Mouse (Mus musculus): ENCODE results near the gene Dag1.
A peak's percentile ranks its signal among the peaks of the same experiment; 100 is the strongest.

Gene Dag1

DNA sequence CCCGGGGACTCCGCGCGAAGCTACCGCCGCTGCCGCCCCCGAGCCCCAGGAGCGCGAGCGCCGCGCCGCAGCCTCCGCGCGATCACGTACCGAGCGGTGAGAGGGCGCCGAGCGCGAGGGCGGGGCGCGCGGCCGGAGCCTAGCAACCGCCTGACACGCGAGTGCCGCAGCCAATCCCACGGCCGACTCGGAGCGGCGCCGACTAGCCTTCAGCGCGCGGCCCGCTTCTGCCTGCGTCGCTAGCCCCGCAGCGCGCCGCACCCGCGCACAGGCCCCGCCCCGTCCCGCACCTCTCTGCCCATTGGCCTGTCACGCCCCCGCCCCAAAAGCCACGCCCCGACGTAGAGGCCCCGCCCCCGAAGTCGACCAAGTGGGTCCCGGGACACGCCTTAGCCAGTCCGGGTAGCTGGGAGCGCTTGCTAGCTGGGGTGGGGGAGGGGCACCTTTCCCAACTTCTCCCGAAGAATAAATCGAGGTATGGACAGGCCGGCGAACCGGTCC, at the start of gene Dag1:
Gene Dag1 (minus strand): TSS at position 269 of the 501 bp plus-strand sequence.
- DNase-seq (ENCODE audit: low read depth, low spot score), result peak; percentile 99

DNA sequence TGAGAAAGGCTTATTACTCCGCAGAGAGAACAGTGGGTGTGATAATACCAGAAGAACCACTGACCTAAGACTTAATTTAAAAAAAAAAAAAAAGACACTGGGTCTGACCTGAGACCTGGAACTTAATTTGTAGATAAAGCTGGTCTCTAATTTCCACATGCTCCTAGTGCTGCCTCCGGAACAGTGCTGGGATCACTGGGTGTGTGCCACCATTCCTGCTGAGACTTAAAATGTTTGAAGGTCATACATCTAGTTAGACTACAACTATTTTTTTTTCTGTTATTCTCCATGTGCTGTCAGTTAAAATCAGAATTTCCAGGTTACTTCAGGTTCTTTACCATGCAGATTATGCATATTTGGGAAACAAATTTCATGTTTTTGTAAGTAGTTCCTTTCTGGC, 44.4 kb upstream of the Dag1 start:
- no peak for DNase-seq (ENCODE audit: low read depth, low spot score)

DNA sequence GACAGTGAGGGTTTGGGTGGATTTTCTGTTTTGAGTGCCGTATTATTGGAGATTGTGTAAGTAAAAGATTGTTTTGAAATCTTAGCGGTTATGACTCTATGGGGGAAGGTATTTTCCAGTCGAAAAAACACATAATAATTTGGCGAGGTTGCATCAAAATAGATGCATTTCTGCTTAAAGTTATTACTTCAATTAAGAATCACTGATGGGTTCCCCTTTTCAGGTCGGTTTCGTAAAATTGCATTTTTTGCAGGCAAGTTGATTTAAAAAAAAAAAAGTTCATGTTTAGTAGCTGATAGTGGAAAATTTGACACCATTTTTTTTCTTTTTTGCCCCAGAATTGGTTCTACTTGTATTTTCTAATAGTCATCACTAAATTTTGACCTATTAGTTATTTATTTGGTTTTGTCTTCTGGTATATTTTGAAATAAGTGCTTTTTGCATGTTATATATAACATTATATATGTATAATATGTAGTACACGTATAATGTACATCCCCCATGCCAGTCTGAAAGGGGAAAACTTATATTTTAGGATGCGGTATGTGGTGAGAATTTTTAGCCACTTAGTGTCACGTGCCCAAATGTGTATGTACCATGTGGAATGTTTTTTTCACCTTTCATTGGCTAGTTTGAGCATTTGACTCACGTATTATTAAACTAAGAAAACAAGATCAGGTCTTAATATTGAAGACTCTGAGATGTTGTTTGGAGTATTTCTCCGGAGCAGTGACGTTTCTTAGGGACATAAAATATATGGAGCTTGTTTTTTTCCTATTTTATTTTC, 43.5 kb upstream of the Dag1 start:
- no peak for DNase-seq (ENCODE audit: low read depth, low spot score)

DNA sequence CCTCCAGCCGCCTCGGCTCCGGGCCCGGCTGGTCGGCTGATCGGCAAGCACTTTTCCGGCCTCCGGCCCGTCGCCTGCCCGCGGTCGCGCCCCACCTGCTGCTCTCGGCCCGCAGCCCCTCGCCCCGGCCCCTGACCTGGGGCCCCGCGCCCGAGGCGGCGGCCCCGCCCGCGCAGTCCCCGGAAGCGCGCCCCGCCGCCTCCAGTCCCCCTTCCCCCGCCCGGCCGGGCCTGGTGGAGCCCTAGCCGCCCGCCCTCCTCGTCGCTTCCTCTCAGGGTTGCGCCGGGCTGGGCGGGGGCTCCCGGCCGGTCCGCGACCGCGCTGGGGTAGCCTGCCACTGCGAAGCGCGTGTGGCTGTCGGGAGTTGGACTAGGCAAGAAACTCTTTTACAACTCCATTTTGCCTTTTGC, 42.8 kb upstream of the Dag1 start:
- peak; percentile 90 for DNase-seq (ENCODE audit: low read depth, low spot score)

DNA sequence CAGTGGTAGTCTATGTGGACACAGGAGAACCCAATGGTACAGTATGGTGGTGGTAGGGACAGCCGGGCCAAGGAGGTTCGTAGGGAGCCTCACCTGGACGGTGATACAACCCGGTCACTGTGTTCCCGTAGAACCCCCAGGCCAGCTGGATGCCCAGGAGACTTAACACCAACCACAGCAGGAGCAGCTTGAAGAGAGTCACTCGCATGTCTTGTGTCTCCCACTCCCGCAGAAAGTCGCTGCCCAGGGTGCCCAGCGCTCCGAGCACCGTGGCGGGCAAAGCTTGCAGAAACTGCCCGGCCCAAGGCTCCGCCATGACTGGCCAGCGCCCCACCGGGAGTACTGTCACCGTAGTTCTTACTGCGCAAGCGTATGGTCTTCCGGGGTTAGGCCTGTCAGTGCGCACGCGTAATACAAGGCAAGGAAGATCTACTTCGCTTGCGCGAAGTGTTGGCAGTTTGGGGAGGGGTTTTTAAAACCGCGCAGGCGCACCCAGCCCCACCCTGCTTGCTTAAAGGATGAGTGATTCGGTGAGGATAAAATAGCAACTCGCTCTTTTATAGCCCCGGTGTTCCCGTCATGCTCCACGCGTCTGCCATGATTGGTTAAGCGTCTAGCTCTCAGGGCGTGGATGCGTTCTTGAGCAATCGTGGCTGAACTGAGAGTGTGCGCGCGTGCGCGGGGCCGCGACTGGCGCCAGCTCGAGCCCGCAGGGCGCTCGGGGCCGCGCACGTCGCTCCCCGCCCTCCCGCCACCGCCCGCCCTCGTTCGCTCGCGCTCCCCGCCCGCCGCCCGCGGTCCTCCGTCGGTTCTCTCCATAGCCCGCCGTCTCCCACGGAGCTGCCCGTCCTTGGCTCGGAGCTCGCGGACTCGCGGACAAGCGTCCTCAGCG, 42.1 kb upstream of the Dag1 start, which contains the start of the genes Rhoa and Tcta:
Gene Rhoa (plus strand): TSS at position 501 of the 892 bp plus-strand sequence.
Gene Tcta (minus strand): TSS at position 532 of the 892 bp plus-strand sequence.
- DNase-seq (ENCODE audit: low read depth, low spot score), result peak; percentile 100

DNA sequence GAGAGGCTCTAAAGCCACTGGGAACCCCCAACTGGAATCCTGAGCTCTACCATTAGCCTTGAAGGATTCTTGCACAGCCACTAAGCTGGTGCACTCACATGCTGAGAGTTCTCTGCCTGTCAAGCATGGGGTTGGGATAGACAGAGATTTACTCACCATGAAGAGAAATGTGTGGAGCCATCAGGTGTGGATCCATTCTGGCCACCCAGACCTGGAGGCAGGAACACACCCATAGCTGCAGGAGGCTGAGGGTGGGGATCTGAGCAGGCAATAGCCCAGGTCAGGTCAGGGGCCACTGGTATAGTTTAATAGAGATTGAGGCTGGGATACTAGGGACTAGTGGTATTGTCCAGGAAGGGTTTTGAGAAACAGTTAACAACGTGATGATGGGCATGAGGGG, 41.4 kb upstream of the Dag1 start:
- DNase-seq (ENCODE audit: low read depth, low spot score), result no peak

DNA sequence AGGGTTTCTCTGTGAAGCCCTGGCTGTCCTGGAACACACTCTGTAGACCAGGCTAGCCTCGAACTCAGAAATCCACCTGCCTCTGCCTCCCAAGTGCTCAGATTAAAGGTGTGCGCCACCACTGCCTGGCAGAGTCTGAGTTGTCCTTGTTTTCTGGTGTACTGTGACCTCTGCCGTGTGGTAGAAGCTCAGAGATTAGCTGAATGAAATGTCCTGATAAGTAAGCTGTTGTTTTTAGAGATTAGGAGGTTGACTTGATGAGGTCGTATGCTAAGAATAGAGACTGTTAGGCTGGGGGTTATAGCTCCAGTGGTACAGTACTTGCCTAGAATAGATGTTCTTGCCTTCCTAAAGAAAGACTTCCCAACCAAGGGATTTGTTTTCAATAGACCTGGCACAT, 41.0 kb upstream of the Dag1 start:
- DNase-seq (ENCODE audit: low read depth, low spot score), result no peak

DNA sequence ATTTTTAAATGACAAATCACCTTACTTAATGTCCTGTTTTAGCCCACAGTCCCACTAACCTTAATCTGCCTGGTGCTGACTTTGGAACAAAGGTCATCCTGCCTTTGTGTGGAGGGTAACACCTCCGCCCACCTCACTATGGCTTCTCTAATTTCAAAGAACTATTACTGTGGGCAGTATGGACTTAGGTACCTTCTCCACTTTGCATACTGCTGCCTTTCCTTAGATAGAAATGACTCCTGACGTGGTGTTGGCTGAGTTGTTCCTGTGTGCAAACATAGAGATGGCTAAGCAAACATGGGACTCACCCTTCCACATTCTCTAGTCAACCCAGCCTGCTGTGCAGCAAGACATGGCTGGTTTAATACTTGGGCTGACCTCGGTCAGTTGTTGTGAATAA, 38.1 kb upstream of the Dag1 start:
- DNase-seq (ENCODE audit: low read depth, low spot score), result peak; percentile 73

DNA sequence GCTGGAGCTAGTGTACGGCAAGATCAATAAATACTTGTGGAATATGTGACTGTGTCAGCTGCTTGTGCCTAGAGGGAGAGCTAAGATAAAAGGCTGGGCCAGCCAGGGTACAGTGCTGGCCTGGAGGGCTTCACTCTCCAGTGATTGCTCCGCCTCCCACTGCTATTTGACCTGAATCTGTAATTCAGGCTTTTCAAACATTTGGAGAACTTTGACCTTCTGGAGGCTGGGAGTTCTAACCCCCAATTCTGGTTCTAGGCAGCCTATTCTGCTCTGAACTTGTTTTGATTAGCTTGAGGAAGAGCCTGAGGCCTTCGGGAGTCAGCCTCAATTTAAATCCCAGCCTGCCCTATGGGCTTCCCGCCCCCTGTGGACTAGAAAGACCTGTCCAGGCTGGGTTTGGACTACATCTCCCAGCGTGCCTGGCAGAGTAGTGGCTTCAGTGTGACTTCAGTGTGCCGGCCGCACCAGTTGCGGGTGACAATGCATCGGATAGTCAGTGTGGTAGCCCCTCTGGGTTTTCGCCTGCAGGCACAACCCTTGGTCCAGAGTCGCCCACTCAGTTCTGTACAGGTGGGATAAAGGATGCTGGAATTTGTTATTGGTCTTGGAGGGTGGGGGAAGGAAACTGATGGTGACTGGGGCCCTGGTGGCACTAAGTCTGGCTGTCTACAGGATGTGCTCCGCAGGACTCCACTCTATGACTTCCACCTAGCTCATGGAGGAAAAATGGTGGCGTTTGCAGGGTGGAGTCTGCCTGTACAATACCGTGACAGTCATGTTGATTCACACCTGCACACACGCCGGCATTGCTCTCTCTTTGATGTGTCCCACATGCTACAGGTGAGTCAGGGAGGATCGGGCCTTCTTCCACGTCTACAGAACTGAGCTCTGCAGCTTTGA, 32.9 kb upstream of the Dag1 start, which contains the start of gene Amt:
Gene Amt (plus strand): TSS at position 401 of the 903 bp plus-strand sequence.
- peak; percentile 99 for DNase-seq (ENCODE audit: low read depth, low spot score)

DNA sequence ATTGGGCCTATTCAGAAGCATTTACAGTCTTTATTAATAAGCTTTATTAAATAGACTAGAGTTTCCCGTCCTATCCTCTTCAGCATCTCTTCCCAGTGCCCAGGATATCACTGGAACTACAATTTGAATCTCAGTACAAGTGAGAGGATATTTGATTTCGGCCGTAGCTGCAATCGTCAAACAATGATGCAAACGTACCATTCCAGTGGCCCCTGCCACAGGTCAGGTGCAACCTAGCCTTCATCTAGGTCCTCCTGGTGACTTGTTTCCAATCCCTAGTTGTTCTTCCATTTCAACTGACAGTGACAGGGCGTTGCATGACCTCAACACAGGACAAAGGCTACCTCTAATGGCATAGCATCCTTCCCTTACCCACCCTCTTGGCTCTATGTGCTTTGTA, 27.0 kb upstream of the Dag1 start:
- no peak for DNase-seq (ENCODE audit: low read depth, low spot score)

DNA sequence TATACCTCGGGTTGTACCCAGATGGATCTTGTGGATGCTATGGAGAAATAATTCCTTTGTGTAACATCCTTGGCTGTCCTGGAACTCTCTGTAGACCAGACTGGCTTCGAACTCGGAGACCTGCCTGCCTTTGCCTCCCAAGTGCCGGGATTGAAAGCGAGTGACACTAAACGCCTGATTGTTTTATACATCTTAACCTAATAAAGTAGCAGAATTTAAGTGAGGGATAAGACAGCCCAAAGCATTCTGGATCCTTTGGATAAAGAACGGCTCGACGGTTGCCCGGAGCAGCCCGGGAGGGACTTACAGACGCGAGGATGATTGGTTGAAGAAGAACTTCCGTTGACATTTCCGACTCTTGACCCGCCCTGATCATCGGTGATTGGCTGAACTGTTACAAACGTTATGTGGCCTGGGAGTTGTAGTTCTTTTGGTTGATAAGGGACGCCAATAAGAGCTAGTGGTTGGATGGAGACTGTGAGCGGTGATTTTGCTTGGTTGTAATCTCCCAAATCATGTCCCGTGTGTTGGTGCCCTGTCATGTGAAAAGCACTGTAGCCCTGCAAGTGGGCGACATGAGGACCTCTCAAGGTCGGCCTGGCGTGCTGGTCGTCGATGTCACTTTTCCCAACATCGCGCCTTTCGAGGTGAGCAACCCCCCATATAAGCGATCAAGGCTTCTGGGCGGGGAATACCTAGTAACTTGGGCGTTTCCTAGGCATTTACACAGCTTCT, 26.4 kb upstream of the Dag1 start, which contains the start of gene Nicn1:
Gene Nicn1 (plus strand): TSS at position 414 of the 735 bp plus-strand sequence.
- DNase-seq (ENCODE audit: low read depth, low spot score), result peak; percentile 97

DNA sequence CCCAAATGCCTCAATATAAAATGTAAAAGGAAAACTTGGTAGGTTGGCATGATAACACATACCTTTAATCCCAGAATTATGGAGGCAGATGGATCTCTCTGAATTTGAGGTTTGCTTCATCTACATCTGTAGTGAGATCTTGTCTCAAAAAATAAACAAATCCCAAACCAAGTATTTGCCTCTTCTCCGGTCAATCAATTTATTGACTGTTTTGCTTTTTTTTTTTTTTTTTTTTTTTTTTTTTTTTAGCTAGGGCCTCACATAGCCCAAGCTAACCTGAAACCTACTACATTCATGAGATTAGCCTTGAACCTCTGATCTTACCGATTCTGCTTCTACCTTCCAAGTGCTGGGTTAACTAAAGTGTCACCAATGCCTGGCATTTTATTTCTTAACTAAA, 25.6 kb upstream of the Dag1 start:
- DNase-seq (ENCODE audit: low read depth, low spot score), result no peak

DNA sequence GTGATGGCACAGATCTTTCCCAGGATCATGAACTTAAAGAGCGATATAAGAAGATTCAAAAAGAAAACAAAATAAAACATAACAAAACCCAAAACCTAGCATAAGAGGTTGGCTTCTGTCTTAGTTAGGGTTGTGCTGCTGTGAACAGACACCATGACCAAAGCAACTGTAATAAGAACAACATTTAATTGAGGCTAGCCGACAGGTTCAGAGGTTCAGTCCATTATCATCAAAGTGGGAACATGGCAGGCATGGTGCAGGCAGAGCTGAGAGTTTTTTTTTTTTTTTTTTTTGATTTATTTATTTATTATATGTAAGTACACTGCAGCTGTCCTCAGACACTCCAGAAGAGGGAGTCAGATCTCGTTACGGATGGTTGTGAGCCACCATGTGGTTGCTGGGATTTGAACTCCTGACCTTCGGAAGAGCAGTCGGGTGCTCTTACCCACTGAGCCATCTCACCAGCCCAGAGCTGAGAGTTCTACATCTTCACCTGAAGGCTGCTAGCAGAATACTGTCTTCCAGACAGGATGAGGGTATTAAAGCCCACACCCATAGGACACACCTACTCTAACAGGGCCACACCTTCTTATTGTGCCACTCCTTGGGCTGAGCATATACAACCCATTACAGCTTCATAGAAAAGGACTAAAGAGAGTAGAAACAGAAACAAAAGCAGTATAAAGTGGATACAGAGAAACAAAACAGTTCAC, 23.9 kb upstream of the Dag1 start:
- DNase-seq (ENCODE audit: low read depth, low spot score), result peak; percentile 71

DNA sequence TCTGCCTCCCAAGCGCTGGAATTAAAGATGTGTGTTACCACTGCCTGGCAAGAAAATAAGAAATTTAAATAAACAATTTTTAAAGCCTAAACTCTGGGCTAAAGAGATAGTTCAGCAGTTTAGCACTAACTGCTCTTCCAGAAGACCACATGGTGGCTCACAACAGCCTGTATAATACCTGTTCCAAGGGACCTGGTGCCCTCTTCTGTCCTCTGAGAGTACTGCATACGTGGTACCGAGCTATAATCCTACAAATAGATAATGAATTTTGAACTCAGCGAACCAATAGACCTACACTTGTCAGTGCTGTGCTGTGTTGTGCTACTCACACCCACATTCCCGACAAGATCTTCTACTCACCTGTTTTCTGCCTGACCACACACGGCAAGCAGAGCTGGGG, 20.7 kb upstream of the Dag1 start:
- peak; percentile 84 for DNase-seq (ENCODE audit: low read depth, low spot score)

DNA sequence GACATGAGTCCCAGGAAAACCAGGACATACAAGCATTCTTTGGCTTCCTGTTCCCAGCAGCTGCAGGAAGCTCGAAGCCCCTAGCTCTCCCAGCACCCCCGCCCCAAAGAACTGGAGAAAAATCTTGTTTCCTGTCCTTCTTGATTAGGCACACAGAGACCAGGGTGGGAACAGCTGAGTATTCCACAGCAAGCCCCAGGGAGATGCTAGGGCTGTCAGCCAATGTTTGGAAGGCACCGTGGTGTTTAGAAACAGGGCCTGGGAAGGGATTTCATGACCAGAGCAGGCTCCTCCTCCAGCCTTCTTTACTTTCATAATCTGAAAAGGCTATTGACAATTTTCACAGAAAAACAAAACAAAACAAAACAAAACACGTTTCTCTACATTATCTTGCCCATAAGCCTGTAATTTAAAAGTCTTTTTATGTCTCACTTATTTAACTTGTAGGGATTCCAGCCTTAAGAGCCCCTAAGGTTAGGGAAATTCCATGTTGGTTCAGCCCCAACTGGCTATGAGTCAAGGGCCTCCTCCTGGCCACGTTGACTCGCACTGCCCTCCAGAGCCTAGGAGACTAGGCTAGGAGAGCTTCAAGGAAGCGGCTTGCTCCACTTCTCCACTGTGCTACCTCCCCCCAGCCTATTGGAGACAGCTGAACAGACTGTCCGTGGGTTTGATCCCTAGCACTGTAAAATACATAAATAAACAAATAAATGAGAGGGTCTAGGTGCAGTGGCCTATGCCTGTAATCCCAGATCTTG, 16.5 kb upstream of the Dag1 start:
- no peak for DNase-seq (ENCODE audit: low read depth, low spot score)

DNA sequence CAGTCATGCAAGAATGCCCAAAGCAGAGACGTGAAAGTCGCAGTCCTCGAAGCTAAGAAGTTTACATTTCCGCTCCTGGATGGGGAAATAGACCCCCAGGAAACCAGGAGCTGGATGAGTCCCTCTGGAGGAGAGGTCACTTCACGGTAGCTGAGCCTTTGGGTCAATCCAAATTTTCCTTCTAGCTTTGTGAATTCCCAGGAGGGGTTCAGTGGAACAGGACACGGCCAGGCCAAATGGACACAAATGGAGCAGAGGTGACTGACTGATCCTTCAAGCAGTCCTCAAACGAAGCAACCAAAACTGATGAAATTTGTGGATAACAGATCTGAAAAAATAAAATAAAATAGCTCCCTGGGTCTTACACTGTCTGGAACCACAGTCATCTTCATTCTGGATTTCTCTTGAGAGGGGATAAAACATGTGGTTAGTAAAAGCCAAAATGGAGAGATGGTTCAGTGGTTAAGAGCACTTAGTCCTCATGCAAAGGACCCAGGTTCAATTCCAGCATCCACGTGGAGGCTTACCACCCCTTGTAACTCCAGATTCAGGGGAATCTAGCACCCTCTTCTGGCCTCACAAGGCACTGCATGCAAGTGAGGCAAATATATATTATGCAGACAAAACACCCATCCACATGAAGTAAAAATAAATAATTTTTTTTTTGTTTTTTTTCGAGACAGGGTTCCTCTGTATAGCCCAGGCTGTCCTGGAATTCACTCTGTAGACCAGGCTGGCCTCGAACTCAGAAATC, 15.1 kb upstream of the Dag1 start:
- DNase-seq (ENCODE audit: low read depth, low spot score), result peak; percentile 82

DNA sequence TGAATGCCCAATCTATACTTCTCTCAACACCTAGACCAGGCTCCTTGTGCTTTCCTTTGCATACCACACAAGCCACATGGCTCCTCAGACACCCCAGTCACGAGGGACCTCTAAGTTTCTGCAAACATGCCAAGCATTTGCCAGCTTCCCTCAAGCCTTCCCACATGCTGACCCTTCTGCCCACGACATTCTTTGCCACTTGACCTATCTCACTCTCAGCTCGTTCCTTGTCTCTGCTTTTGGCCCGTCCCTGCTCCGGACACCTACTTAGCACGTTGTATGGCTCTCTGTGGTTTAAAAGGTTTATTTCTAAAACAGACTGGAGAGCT, 11.5 kb upstream of the Dag1 start:
- no peak for DNase-seq (ENCODE audit: low read depth, low spot score)
